Mouse (Mus musculus): ENCODE data around the gene Ccdc30. TPM values are rescaled to one million over a fixed set of nuclear protein-coding genes. Genes with fewer than 3 reads are reported as not detected.

Gene Ccdc30
- polyA plus RNA-seq, 1 experiment from 2014 or later: 12.4 TPM

GRCm38 (mm10) chr4:119442539-119442938 lies 27.2 kb upstream of the Ccdc30 start:
- no peaks in the 10 kb centered on the region for H3K4me1 ChIP-seq
- H3K9me3 ChIP-seq (replicated peaks): no peaks in the 10 kb centered on the region; the same call in 1 of the 2 replicates
- no peak overlapping the region for H3K4me2 ChIP-seq
- no peak overlapping the region for H3K9ac ChIP-seq
- H3K27ac ChIP-seq: no peak overlapping the region
- H3K36me3 ChIP-seq (ENCODE audit: poor library complexity, severe bottlenecking): no peaks in the 10 kb centered on the region
- ATAC-seq: no peak
- no peak overlapping the region for H3K4me3 ChIP-seq
- H3K27me3 ChIP-seq: no peaks in the 10 kb centered on the region
- WGBS: 51% methylated on average over 6 of the region's 6 CpGs

GRCm38 (mm10) chr4:119441836-119442235 lies 26.5 kb upstream of the Ccdc30 start:
- Histone ChIP-seq H3K27me3 (no peaks in the 10 kb centered on the region), H3K4me3 (no peak overlapping the region), H3K4me2 (no peak overlapping the region), H3K9ac (no peak overlapping the region), H3K4me1 (no peaks in the 10 kb centered on the region), H3K9me3 (replicated peaks) (no peaks in the 10 kb centered on the region; the same call in 1 of the 2 replicates), H3K36me3 (ENCODE audit: poor library complexity, severe bottlenecking) (no peaks in the 10 kb centered on the region), H3K27ac (no peak overlapping the region)
- ATAC-seq: no peak
- WGBS: 93% methylated on average over 4 of the region's 4 CpGs

GRCm38 (mm10) chr4:119437936-119438335 lies 22.6 kb upstream of the Ccdc30 start:
- Histone ChIP-seq H3K4me2 (no peak overlapping the region), H3K27me3 (no peaks in the 10 kb centered on the region), H3K9ac (no peak overlapping the region), H3K36me3 (ENCODE audit: poor library complexity, severe bottlenecking) (no peaks in the 10 kb centered on the region), H3K27ac (no peak overlapping the region), H3K9me3 (replicated peaks) (no peaks in the 10 kb centered on the region; the same call in 1 of the 2 replicates), H3K4me3 (no peak overlapping the region), H3K4me1 (no peaks in the 10 kb centered on the region)
- ATAC-seq: no peak
- 93% methylated on average over 2 of the region's 2 CpGs for WGBS

DNA sequence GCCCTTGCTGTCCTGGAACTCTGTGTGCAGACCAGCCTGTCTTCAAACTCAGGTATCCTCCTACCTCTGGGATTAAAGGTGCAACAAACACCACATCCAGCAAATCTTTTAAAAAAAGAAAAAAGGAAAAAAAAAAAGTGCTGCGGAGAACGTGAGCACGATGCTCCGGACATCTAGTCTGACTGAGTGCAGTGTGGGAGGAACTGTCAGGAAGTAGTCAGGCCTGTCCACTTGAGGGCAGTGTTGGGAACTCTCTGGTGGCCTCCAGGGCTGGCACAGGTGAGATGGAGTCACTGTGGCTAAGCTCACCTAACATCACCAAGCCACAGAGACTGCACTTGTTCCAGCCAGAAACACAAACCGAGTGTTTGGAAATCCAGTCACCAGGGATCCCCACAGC lies 15.4 kb upstream of the Ccdc30 start:
- no peak overlapping the region for H3K4me3 ChIP-seq
- H3K9me3 ChIP-seq (replicated peaks): no peaks in the 10 kb centered on the region
- H3K4me2 ChIP-seq: no peak overlapping the region
- no peaks in the 10 kb centered on the region for H3K4me1 ChIP-seq
- WGBS: 28% methylated on average over 5 of the region's 5 CpGs
- H3K9ac ChIP-seq: no peak overlapping the region
- no peak overlapping the region for H3K27ac ChIP-seq
- H3K36me3 ChIP-seq (ENCODE audit: poor library complexity, severe bottlenecking): no peaks in the 10 kb centered on the region
- H3K27me3 ChIP-seq: no peaks in the 10 kb centered on the region
- ATAC-seq: no peak

DNA sequence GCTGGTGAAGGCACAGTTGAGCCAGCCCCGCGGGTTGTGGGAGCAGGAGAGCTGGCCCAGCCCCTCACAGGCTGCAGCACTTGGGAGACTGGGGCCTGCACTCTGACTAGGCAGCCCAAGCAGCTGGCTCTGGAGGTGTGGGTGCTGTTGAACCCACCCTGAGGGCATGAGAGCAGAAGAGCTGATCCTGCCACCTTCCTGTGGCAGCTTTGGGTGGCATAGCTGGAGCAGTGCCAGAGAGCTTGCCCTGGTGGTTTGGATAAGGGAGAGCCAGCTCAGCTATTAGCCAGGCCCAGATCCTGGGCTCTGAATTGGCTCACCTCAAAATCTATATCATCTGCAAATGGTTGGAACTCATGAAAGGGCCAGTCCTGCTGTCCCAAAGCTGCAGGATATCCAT lies 12.4 kb upstream of the Ccdc30 start:
- Histone ChIP-seq H3K36me3 (ENCODE audit: poor library complexity, severe bottlenecking) (no peaks in the 10 kb centered on the region), H3K4me2 (no peak overlapping the region), H3K4me3 (no peak overlapping the region), H3K27me3 (no peaks in the 10 kb centered on the region), H3K9me3 (replicated peaks) (no peaks in the 10 kb centered on the region), H3K27ac (no peak overlapping the region), H3K4me1 (peaks cover 5% of the 10 kb centered on the region; the same call in 1 of the 2 replicates), H3K9ac (no peak overlapping the region)
- ATAC-seq: no peak
- WGBS: 37% methylated on average over 2 of the region's 2 CpGs

DNA sequence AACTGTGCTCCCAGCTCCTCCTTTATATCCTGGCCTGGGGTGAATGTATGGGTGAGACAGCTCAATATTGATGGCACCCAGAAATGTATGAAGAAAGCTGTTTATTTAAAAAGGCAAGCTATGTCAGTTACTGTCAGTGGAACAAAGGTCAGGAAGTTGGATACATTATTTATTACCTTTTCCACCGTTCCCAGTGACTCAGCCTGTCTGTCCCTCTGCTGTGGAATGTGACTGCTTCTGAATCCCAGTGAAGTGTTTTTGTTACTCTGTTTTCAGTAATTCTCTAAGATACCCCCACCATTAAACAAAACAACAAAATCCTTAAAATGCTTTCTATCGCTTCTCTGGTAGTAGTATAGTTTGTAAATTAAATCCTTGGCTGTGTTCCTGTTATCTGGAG lies 10.3 kb upstream of the Ccdc30 start:
- H3K4me1 ChIP-seq: peaks cover 15% of the 10 kb centered on the region
- H3K27me3 ChIP-seq: no peaks in the 10 kb centered on the region
- H3K4me3 ChIP-seq: no peak overlapping the region
- no peak for ATAC-seq
- no peaks in the 10 kb centered on the region for H3K36me3 ChIP-seq (ENCODE audit: poor library complexity, severe bottlenecking)
- no peak overlapping the region for H3K4me2 ChIP-seq
- 83% methylated on average over 2 of the region's 2 CpGs for WGBS
- H3K9ac ChIP-seq: no peak overlapping the region
- H3K27ac ChIP-seq: no peak overlapping the region
- H3K9me3 ChIP-seq (replicated peaks): no peaks in the 10 kb centered on the region

- Histone ChIP-seq H3K4me2 (no peak overlapping the region), H3K9ac (no peak overlapping the region), H3K4me3 (no peak overlapping the region), H3K4me1 (peaks cover 15% of the 10 kb centered on the region), H3K27ac (no peak overlapping the region), H3K36me3 (ENCODE audit: poor library complexity, severe bottlenecking) (no peaks in the 10 kb centered on the region), H3K9me3 (replicated peaks) (no peaks in the 10 kb centered on the region), H3K27me3 (no peaks in the 10 kb centered on the region)
- no peak for ATAC-seq
- 90% methylated on average over 2 of the region's 2 CpGs for WGBS
These were observed 9.8 kb upstream of the Ccdc30 start for GRCm38 (mm10) chr4:119425077-119425476.

GRCm38 (mm10) chr4:119422294-119422964 lies 7.1 kb upstream of the Ccdc30 start, which contains the start of the genes Ppcs and Zmynd12:
Gene Ppcs (minus strand): TSS chr4:119422420.
Gene Zmynd12 (plus strand): TSS chr4:119422814.
- peak; percentile 94 for ATAC-seq
- WGBS: under 1% methylated on average over 52 of the region's 52 CpGs
- peak within 1 kb of the TSS; percentile 89 for H3K4me2 ChIP-seq

DNA sequence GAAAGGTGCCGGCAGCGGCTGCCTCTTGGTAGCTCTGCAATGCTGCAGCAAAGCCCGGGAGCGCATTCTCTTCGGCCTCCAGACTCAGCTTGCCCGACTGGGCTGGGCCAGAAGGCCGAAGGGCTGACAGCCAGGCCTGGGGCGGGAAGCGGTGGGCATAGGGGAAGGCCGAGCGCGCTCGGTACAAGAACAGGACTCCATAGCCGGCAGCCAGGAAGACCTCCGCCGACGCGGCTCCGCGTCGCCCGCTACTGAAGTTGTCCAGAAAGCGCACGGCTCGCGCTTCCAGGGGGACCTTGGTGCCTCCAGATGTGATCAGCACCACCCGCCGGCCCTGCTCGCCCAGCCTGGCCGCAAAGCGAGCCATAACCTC lies 6.6 kb upstream of the Ccdc30 start:
- peak; percentile 67 for ATAC-seq
- Histone ChIP-seq H3K4me3 (peak overlapping the region; percentile 64), H3K4me2 (peak overlapping the region; percentile 89), H3K9me3 (replicated peaks) (no peaks in the 10 kb centered on the region), H3K27ac (peak overlapping the region; percentile 65), H3K4me1 (peaks cover 15% of the 10 kb centered on the region), H3K9ac (peak overlapping the region; percentile 83), H3K27me3 (no peaks in the 10 kb centered on the region), H3K36me3 (ENCODE audit: poor library complexity, severe bottlenecking) (no peaks in the 10 kb centered on the region; the same call in 1 of the 2 replicates)
- WGBS: under 1% methylated on average over 31 of the region's 31 CpGs

More at GRCm38 (mm10) chr4:119422294-119422964, 7.1 kb upstream of the Ccdc30 start, which contains the start of the genes Ppcs and Zmynd12:
- H3K36me3 ChIP-seq (ENCODE audit: poor library complexity, severe bottlenecking): no peaks in the 10 kb centered on the region; the same call in 1 of the 2 replicates
- no peaks in the 10 kb centered on the region for H3K9me3 ChIP-seq (replicated peaks)
- H3K27me3 ChIP-seq: no peaks in the 10 kb centered on the region
- H3K4me1 ChIP-seq: peaks cover 15% of the 10 kb centered on the region
- peak within 1 kb of the TSS; percentile 64 for H3K4me3 ChIP-seq
- peak within 1 kb of the TSS; percentile 65 for H3K27ac ChIP-seq
- H3K9ac ChIP-seq: peak within 1 kb of the TSS; percentile 83

DNA sequence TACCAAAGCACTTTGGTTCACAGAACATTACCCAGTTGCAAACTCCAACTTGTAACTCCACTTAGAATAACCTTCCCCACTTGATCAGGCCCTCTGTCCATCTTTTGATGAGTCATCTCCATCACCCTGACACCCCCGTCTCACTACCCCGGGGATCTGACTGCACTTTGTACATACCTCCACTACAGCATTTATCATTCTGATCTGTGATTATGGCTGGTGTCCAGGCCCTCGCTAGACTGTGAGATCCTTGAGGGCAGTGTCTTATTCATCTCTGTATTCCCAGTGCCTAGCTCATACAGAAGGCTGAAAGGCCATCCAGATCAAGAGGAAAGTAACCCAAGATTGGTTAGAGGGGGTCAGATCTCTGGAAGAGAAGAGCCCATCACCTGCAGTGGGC lies 5.9 kb upstream of the Ccdc30 start:
- Histone ChIP-seq H3K4me1 (peaks cover 15% of the 10 kb centered on the region), H3K4me2 (peak overlapping the region; percentile 89), H3K9me3 (replicated peaks) (no peaks in the 10 kb centered on the region), H3K36me3 (ENCODE audit: poor library complexity, severe bottlenecking) (no peaks in the 10 kb centered on the region; the same call in 1 of the 2 replicates), H3K4me3 (peak overlapping the region; percentile 64), H3K27me3 (no peaks in the 10 kb centered on the region), H3K9ac (peak overlapping the region; percentile 83), H3K27ac (no peak overlapping the region)
- no peak for ATAC-seq
- 79% methylated on average over 3 of the region's 3 CpGs for WGBS

GRCm38 (mm10) chr4:119417894-119418293 lies 2.6 kb upstream of the Ccdc30 start:
- Histone ChIP-seq H3K9me3 (replicated peaks) (no peaks in the 10 kb centered on the region), H3K27me3 (no peaks in the 10 kb centered on the region), H3K27ac (no peak overlapping the region), H3K4me2 (no peak overlapping the region), H3K4me1 (peaks cover 28% of the 10 kb centered on the region), H3K9ac (no peak overlapping the region), H3K36me3 (ENCODE audit: poor library complexity, severe bottlenecking) (no peaks in the 10 kb centered on the region; the same call in 1 of the 2 replicates), H3K4me3 (no peak overlapping the region)
- WGBS: 89% methylated on average over 3 of the region's 3 CpGs
- ATAC-seq: no peak

DNA sequence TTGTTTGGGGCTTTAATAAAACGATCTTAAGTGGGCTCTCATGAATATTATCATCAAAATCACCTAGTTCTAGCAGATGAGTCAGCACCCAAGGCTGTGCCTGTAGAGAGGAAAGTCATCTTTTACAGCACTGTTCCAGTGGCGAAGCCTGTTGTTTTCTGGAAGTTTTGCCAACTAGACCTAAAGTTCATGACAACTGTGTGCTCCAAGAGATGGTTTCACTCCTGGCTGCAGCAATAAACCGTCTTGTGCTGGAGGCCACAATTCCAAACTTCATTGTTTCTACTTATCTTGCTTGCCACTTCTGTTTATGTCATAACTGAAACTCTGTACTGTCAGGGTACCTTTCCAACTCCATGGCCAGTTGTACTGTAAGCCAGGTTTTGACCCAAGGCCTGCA lies 1.9 kb upstream of the Ccdc30 start:
- 85% methylated on average over 3 of the region's 3 CpGs for WGBS
- H3K4me3 ChIP-seq: no peak overlapping the region
- no peak overlapping the region for H3K27ac ChIP-seq
- H3K4me2 ChIP-seq: no peak overlapping the region
- no peak for ATAC-seq
- no peaks in the 10 kb centered on the region for H3K27me3 ChIP-seq
- no peak overlapping the region for H3K9ac ChIP-seq
- peaks cover 31% of the 10 kb centered on the region for H3K4me1 ChIP-seq
- H3K36me3 ChIP-seq (ENCODE audit: poor library complexity, severe bottlenecking): no peaks in the 10 kb centered on the region; the same call in 1 of the 2 replicates
- no peaks in the 10 kb centered on the region for H3K9me3 ChIP-seq (replicated peaks)

Data from forebrain, embryonic 13.5 days (tissue).